Mouse (Mus musculus) neutrophil, adult 83 days (primary cell): ENCODE results near the gene Abcb1b. TPM values are rescaled to one million over a fixed set of nuclear protein-coding genes. Genes with fewer than 3 reads are reported as not detected.

Source experiments
- total RNA-seq, 2 experiments: library from RNA; stranded (reverse); gene quantifications; one replicate each; pipeline ENCODE4 v1.2.4; 2023

The Abcb1b gene
- 1 to 10 TPM; 3.4 to 4.7 TPM for total RNA-seq

GRCm38 (mm10) chr5:8797987-8798751 lies at the start of gene Abcb1b:
Abcb1b (plus strand) TSS chr5:8798147.

GRCm38 (mm10) chr5:8893300-8894103 lies 95.6 kb downstream of the Abcb1b start, which contains the start of gene Abcb4:
Abcb4 (plus strand) TSS chr5:8893717.

Other genes with a start within 250 kb of the Abcb1b start
- gene Rundc3b, start 175.2 kb upstream of the Abcb1b start, total RNA-seq: not detected
- not detected for gene Abcb1a, start 138.1 kb upstream of the Abcb1b start, total RNA-seq
- gene Abcb4, start 95.6 kb downstream of the Abcb1b start, total RNA-seq: 10 to 100 TPM; 10.4 to 16.5 TPM
- 10 to 100 TPM; 26.3 to 26.5 TPM for gene Crot, start 199.2 kb downstream of the Abcb1b start, total RNA-seq